Mouse (Mus musculus): ENCODE data around the gene Olfr52. TPM values are rescaled to one million over a fixed set of nuclear protein-coding genes. Genes with fewer than 3 reads are reported as not detected.
"Not testable (repeated sequence)": the region's sequence is repeated elsewhere in the genome, so short reads cannot be mapped to it uniquely, and the experiment has no call there.

Olfr52 gene
- not detected in 2 replicates for polyA plus RNA-seq (2016; fragmentation: Nextera tagmentation; extraction: Ambion mirVana)

DNA sequence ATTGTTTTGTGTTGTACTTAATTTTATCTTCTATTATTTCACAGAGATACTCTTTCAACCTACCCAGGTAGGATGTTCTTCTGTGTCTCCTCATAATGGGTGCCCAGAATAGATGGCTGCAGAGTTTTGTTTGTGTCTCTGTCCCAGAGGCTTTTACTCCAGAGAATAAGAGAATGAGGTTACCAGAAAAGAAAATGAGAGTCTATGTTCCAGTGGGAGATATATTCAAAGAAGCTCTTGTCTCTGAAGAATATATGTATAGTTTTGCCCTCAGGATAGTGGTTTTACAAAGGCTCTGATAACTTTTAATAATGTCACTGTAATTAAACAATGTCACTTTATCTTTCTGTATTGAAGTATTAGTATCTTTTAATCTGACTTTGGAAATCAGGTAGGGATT lies at the start of gene Olfr52:
Gene Olfr52, minus strand, starts transcription at position 101 of the 400 bp plus-strand sequence.
- no peaks in the 10 kb centered on the region for H3K27me3 ChIP-seq (ENCODE audit: insufficient read depth, poor library complexity, severe bottlenecking)
- no peaks in the 10 kb centered on the region for H3K9me3 ChIP-seq
- H3K36me3 ChIP-seq = no peaks in the 10 kb centered on the region
- no peaks in the 10 kb centered on the region for H3K4me1 ChIP-seq (replicated peaks)
- no peak for DNase-seq (ENCODE audit: low spot score)
- no peak within 1 kb of the TSS for H3K27ac ChIP-seq
- H3K4me3 ChIP-seq = no peak within 1 kb of the TSS

DNA sequence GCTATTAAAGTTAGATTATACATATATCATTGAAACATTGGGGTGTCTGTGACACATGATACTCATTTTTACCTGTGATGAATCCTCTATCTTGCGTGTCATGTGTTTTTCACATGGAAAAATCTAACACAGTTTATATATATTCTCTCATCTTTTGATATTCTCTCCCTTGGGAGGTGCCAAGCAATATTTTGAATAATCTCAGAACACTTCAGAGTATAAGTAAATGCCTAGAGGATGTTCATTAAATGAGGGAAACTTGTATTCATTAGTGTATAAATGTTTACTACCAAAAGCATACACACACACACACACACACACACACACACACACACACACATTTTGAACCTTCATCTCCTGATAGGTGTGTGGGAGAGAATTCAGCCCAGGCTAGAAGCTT lies 45.8 kb upstream of the Olfr52 start, which contains the start of gene Olfr1047:
Gene Olfr1047, minus strand, starts transcription at position 101 of the 400 bp plus-strand sequence.
- Histone ChIP-seq H3K36me3 (no peaks in the 10 kb centered on the region), H3K4me1 (replicated peaks) (no peaks in the 10 kb centered on the region), H3K27ac (no peak within 1 kb of the TSS), H3K27me3 (ENCODE audit: insufficient read depth, poor library complexity, severe bottlenecking) (no peaks in the 10 kb centered on the region), H3K9me3 (no peaks in the 10 kb centered on the region), H3K4me3 (no peak within 1 kb of the TSS)
- 92% methylated on average over 1 of the region's 1 CpGs for WGBS
- DNase-seq (ENCODE audit: low spot score) = no peak

DNA sequence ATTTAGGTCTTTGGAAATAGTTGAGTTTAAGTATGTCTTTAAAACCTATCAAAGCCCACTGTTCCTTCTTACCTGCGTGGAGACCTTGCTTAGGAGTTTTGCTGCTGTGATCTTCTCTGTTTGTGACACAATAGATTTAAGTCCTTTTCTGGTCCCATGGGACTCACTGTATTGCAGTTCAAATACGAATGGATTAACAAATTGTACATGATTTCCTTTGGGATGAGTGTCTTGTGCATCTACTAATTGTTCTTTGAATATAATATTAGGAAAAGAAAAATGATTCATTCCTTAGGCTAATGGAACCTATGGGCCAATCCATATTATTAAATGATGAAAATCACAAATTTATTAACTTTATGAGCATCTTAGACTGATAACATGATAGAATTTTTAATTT lies 33.7 kb upstream of the Olfr52 start, which contains the start of gene Olfr1046:
Gene Olfr1046, minus strand, starts transcription at position 101 of the 400 bp plus-strand sequence.
- no peaks in the 10 kb centered on the region for H3K4me1 ChIP-seq (replicated peaks)
- no peak for DNase-seq (ENCODE audit: low spot score)
- no peaks in the 10 kb centered on the region for H3K9me3 ChIP-seq
- no peaks in the 10 kb centered on the region for H3K36me3 ChIP-seq
- no peak within 1 kb of the TSS for H3K27ac ChIP-seq
- no peaks in the 10 kb centered on the region for H3K27me3 ChIP-seq (ENCODE audit: insufficient read depth, poor library complexity, severe bottlenecking)
- H3K4me3 ChIP-seq = no peak within 1 kb of the TSS
- 72% methylated on average over 2 of the region's 2 CpGs for WGBS

DNA sequence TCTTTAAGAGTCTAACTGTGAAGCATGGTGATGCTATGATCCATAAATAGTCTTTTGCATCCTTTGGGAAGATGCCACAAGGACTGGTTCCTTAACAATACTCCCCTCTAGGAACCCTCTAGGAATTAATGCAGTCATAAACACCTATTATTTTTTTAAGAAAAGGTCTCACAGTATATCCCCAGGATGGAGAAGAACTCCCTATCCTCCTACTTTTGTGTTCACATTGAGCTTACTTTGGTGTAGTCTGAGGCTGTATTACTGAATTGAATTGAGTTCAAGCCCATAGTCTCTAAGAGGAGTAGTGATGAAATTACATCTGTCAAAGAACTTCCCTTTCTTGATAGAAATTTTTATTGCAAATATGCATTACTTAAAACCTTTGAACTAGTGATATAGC lies 17.4 kb upstream of the Olfr52 start, which contains the start of gene Olfr1045:
Gene Olfr1045, minus strand, starts transcription at position 101 of the 400 bp plus-strand sequence.
- Histone ChIP-seq H3K4me1 (replicated peaks) (no peaks in the 10 kb centered on the region), H3K9me3 (no peaks in the 10 kb centered on the region), H3K27me3 (ENCODE audit: insufficient read depth, poor library complexity, severe bottlenecking) (no peaks in the 10 kb centered on the region), H3K4me3 (no peak within 1 kb of the TSS), H3K36me3 (no peaks in the 10 kb centered on the region), H3K27ac (no peak within 1 kb of the TSS)
- no peak for DNase-seq (ENCODE audit: low spot score)

DNA sequence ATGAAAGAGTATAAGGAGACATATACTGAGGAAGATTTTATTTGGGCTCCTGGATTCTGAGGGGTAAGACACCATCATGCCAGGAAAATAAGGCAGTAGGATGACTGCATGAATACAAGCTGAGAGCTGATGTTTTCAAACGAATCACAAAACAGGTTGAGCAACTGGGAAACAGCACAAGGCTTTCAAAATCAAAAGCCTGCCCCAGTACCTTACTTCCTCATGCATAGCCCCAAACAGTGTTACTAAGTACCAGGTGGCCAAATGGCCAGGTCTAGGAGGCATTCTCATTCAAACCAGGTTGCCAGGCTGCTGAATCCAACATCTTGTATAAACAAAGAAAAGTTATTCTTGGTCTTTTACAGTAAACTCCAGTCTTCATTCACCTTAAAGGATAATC lies 10.4 kb upstream of the Olfr52 start:
- Histone ChIP-seq H3K4me1 (replicated peaks) (no peaks in the 10 kb centered on the region), H3K4me3 (no peak overlapping the region), H3K27me3 (ENCODE audit: insufficient read depth, poor library complexity, severe bottlenecking) (no peaks in the 10 kb centered on the region), H3K36me3 (no peaks in the 10 kb centered on the region), H3K27ac (no peak overlapping the region), H3K9me3 (no peaks in the 10 kb centered on the region)
- 56% methylated on average over 1 of the region's 1 CpGs for WGBS
- no peak for DNase-seq (ENCODE audit: low spot score)

DNA sequence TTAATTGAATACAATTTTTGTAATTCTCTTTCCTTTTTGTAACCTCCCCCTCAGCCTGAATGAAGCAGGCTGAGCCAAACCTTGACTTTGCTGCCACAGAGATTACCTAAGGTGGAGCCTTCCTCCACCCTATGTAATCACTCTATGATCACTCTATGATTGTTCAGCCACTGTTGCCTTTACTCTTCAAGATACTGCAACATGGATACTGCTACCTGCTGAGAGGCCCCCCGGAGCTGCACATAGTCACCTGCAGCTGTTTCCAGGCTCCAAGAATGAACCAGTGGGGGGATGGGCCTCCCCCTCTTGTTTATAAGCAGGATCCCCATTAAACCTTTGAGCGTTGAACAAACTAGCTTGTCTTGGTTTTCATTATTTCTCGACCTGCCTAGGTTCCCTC lies 5.5 kb downstream of the Olfr52 start:
- no peaks in the 10 kb centered on the region for H3K27me3 ChIP-seq (ENCODE audit: insufficient read depth, poor library complexity, severe bottlenecking)
- no peaks in the 10 kb centered on the region for H3K36me3 ChIP-seq
- H3K4me1 ChIP-seq (replicated peaks) = no peaks in the 10 kb centered on the region
- no peaks in the 10 kb centered on the region for H3K9me3 ChIP-seq
- DNase-seq (ENCODE audit: low spot score) = no peak
- 78% methylated on average over 3 of the region's 3 CpGs for WGBS
- H3K27ac ChIP-seq = no peak overlapping the region
- H3K4me3 ChIP-seq = no peak overlapping the region

DNA sequence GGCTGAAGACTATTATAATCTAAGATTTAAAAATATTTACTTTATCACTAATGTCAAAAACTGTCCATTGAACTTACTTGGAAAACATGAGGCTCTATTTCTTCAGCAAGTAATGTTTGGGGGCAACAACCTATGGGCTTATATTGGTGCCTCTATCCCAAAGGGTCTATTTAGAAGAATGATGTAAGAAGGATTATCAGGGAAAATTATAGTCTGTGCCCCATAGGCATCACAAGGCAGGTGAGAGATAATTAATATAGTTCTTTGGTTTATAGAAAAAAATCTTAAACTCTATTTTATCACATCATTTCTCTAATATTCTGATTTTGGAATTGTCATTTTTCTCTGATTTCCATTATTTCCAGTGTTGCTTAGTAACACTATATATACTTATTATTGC lies 7.8 kb downstream of the Olfr52 start, which contains the start of gene Olfr1044:
Gene Olfr1044, minus strand, starts transcription at position 101 of the 400 bp plus-strand sequence.
- Histone ChIP-seq H3K4me3 (no peak within 1 kb of the TSS), H3K4me1 (replicated peaks) (no peaks in the 10 kb centered on the region), H3K36me3 (no peaks in the 10 kb centered on the region), H3K27me3 (ENCODE audit: insufficient read depth, poor library complexity, severe bottlenecking) (no peaks in the 10 kb centered on the region), H3K27ac (no peak within 1 kb of the TSS), H3K9me3 (no peaks in the 10 kb centered on the region)
- no peak for DNase-seq (ENCODE audit: low spot score)

DNA sequence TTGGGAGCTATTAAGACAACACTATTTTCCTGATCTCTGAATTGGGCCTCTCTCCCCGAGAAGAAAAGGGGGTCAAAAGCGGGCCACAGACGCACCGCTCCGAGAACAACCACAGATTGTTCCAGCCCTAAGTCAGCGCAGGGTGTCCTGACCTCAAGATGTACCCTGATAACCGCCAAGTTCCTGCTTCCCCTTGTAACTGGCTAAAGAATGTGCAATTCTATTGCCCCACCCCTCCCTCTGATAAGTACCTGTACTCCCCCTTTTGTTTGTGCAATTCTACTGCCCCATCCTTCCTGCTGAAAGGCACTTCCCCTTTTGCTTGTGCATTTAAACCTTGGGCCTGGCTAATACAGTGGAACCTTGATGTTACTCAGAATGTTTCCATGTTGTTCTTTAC lies 10.1 kb downstream of the Olfr52 start:
- not testable (repeated sequence) for H3K27ac ChIP-seq; DNase-seq (ENCODE audit: low spot score); H3K36me3 ChIP-seq; H3K4me3 ChIP-seq; H3K27me3 ChIP-seq (ENCODE audit: insufficient read depth, poor library complexity, severe bottlenecking); H3K9me3 ChIP-seq; H3K4me1 ChIP-seq (replicated peaks)
- WGBS = 89% methylated on average over 7 of the region's 7 CpGs

DNA sequence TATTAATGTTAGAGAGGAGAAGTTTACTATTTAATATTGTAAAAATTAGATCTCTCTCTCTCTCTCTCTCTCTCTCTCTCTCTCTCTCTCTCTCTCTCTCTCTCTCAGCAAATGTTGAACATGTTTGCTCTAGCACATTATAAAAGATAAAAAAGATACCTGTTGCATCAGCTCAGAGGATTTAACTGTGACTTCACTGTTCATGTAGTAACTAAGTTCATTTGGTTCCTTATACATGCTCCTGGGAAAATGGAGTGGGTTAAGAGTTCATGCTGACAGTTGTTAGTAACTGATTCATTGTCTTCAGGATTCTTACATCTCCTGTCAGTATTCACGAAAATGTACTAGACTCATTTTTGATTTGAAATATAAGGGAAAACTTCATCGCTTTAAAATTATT lies 18.1 kb downstream of the Olfr52 start, which contains the start of gene Olfr1043:
Gene Olfr1043, minus strand, starts transcription at position 101 of the 400 bp plus-strand sequence.
- H3K27me3 ChIP-seq (ENCODE audit: insufficient read depth, poor library complexity, severe bottlenecking) = no peaks in the 10 kb centered on the region
- WGBS = 92% methylated on average over 2 of the region's 2 CpGs
- H3K27ac ChIP-seq = no peak within 1 kb of the TSS
- H3K36me3 ChIP-seq = no peaks in the 10 kb centered on the region
- no peak for DNase-seq (ENCODE audit: low spot score)
- no peaks in the 10 kb centered on the region for H3K4me1 ChIP-seq (replicated peaks)
- H3K9me3 ChIP-seq = no peaks in the 10 kb centered on the region
- no peak within 1 kb of the TSS for H3K4me3 ChIP-seq

DNA sequence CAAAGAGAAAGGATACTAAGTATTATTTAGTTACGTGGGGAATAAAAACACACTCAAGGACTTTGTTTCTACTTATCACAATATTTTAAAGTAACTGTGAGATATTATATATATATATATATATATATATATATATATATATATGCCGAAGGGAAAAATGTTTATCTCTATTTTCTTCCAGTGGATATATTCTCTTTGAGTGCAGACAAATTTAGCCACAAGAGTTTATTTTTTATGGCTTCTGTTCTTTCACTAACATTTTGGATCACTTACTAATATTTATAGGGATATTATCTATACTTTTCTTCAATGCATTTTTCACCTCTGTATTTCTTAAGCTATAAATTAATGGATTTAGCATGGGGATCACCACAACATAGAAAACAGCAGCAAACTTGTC lies 23.7 kb downstream of the Olfr52 start, which contains the start of gene Olfr1042:
Gene Olfr1042, minus strand, starts transcription at position 101 of the 400 bp plus-strand sequence.
- DNase-seq (ENCODE audit: low spot score) = no peak
- Histone ChIP-seq H3K9me3 (no peaks in the 10 kb centered on the region), H3K4me3 (no peak within 1 kb of the TSS), H3K36me3 (no peaks in the 10 kb centered on the region), H3K4me1 (replicated peaks) (no peaks in the 10 kb centered on the region), H3K27ac (no peak within 1 kb of the TSS), H3K27me3 (ENCODE audit: insufficient read depth, poor library complexity, severe bottlenecking) (no peaks in the 10 kb centered on the region)
- 96% methylated on average over 2 of the region's 2 CpGs for WGBS

DNA sequence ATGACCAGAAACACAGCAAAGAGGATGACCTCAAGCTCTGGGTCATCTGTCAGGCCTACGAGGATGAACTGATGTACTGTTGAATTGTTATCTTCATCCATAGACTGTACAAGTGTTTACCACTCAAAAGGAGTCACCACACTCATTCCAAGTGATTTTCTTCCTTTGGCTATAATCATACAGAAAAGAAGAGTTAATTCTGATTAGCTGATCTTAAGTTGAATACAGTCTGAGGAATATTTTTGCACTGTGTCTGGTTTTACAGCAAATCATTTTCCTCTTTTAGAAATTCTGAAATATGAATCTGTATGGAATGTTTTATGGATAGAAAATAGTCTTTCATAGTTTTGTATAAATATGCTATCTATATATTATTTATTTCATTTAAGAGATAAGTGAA lies 38.9 kb downstream of the Olfr52 start, which contains the start of gene Olfr1040:
Gene Olfr1040, minus strand, starts transcription at position 101 of the 400 bp plus-strand sequence.
- WGBS = 79% methylated on average over 1 of the region's 1 CpGs
- H3K27ac ChIP-seq = no peak within 1 kb of the TSS

DNA sequence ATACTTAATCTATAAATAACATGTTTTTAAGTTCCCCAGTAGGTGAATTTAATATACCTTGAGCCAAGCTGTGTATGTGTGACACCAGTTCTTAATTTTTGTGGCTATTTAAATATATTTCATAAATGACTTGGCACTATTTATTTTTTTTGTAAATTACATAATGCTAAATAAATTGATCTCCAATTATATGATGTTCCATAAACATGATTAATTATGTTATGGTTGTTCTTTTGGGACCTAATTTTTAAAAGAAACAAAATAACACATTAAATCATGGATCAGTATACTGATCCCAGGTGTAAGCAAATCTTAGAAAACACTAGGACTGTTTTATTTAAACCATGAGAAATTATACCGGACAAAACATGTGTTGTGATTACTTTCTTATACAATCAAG lies 49.7 kb downstream of the Olfr52 start, which contains the start of gene Olfr1039:
Gene Olfr1039, minus strand, starts transcription at position 101 of the 400 bp plus-strand sequence.
- WGBS = 93% methylated on average over 1 of the region's 1 CpGs
- Histone ChIP-seq H3K9me3 (no peaks in the 10 kb centered on the region), H3K4me3 (no peak within 1 kb of the TSS), H3K4me1 (replicated peaks) (no peaks in the 10 kb centered on the region), H3K27ac (no peak within 1 kb of the TSS), H3K27me3 (ENCODE audit: insufficient read depth, poor library complexity, severe bottlenecking) (no peaks in the 10 kb centered on the region), H3K36me3 (no peaks in the 10 kb centered on the region)
- DNase-seq (ENCODE audit: low spot score) = no peak

More for the DNA sequence above, 38.9 kb downstream of the Olfr52 start, which contains the start of gene Olfr1040:
- Histone ChIP-seq H3K4me3 (no peak within 1 kb of the TSS), H3K36me3 (no peaks in the 10 kb centered on the region), H3K4me1 (replicated peaks) (no peaks in the 10 kb centered on the region), H3K27me3 (ENCODE audit: insufficient read depth, poor library complexity, severe bottlenecking) (no peaks in the 10 kb centered on the region), H3K9me3 (no peaks in the 10 kb centered on the region)
- DNase-seq (ENCODE audit: low spot score) = no peak
